Mouse (Mus musculus): ENCODE results near the gene Ran.

The Ran gene

GRCm38 (mm10) chr5:129015020-129015419, 4.8 kb upstream of the Ran start:
- DNase-seq (ENCODE audit: low read depth, low spot score): no peak

GRCm38 (mm10) chr5:129015540-129015939, 4.3 kb upstream of the Ran start:
- no peak for DNase-seq (ENCODE audit: low read depth, low spot score)

DNA sequence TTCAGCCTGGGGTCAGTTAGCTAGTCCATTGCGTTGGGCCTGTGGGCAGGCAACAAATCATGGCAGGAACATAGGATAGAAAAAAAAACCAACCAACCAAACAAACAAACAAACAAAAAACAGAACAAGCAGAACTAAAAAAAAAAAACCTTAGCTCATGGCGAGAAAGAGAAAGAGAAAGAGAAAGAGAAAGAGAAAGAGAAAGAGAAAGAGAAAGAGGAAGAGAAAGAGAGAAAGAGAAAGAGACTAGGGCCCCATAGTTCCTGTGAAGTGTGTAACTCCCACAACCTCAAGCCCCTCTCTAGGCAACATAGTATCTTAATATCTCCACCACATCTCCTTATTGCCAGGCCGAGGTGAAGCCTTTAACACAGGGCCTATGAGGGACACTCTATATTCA, 3.5 kb upstream of the Ran start:
- no peak for DNase-seq (ENCODE audit: low read depth, low spot score)

- DNase-seq (ENCODE audit: low read depth, low spot score): no peak
Measured at GRCm38 (mm10) chr5:129018782-129019489, 933 bp upstream of the Ran start.

DNA sequence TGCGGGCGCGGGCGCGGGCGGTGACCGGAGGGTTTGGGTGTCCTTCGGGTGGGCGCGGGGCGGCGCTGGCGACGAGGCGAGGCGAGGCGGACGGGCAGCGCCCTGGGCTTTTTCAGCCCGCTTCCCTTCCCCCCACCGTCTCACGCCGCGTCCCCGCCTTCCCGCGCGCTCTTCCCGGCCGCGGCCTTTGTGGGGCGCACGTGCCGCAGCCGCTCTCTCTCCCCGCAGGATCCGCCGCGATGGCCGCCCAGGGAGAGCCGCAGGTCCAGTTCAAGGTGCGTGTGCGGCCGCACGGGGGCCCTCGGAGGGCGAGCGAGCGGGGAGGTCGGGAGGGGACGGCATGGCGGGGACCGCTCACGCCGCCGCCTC, 415 bp downstream of the Ran start:
- DNase-seq (ENCODE audit: low read depth, low spot score): no peak

DNA sequence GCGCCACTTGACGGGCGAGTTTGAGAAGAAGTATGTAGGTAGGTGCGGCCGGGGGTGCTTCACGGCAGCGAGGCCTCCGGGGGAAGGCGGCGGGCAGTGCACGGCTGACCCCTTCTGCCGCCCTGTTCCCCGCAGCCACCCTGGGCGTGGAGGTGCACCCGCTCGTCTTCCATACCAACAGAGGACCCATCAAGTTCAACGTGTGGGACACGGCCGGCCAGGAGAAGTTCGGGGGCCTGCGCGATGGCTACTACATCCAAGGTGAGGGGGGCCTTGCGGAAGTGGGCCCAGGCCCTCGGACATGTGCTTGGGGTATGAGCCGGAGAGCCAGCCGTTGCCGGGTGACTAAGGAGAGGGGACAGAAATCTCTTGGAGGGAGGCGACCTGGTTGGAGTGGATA, 862 bp downstream of the Ran start:
- DNase-seq (ENCODE audit: low read depth, low spot score): no peak

- no peak for DNase-seq (ENCODE audit: low read depth, low spot score)
Measured at GRCm38 (mm10) chr5:129025048-129025447, 5.2 kb downstream of the Ran start.

DNA sequence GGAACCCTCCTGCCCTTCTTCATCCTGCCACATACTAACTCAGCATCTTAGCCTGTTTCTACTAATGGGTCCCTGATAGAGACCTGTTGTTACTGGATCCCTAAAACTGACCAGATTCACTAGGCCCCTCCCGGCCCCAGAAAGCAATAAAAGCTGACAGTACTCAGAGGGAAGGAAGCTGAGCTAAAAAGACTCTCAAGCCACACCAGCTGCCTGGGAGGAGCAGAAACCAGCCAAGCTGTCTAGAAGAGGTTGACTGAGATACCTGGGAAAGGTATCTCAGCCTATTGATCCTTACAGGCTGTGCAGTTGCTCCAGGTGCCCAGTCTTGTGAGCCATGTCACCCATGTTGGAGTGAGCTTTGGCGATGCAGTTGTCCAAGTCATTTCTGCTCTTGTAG, 5.9 kb downstream of the Ran start:
- no peak for DNase-seq (ENCODE audit: low read depth, low spot score)

DNA sequence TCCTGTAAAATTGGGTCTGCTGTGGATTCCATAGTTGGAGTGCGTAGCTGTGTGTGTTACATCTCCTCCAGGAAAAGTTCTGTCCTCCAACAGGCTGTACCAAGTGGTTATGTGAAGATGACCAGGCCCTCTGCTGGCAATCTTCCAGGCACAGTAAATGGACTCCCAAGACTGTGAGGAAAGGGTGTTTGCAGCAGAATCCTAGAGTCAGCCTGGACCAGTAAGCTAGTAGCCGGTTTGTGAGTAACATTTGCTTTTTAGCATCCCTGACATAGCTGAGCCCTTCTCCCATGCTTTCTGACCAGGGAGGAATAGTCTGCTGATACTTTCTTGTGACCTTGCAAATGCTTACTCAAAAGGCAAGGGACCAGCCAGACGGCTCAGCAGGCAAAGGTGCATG, 6.3 kb downstream of the Ran start:
- DNase-seq (ENCODE audit: low read depth, low spot score): no peak

DNA sequence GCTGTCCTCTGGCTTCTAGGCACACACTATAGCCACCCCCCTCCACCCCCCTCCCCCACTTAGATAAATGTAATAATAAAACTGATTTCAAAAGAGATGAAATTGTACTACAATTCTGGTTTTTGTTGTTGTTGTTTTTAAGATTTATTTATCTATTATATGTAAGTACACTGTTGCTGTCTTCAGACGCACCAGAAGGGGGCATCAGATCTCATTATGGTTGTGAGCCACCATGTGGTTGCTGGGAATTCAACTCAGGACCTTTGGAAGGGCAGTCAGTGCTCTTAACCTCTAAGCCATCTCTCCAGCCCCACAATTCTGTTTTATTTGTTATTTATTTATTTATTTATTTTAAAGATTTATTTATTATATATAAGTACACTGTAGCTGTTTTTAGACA, 6.8 kb downstream of the Ran start:
- no peak for DNase-seq (ENCODE audit: low read depth, low spot score)

DNA sequence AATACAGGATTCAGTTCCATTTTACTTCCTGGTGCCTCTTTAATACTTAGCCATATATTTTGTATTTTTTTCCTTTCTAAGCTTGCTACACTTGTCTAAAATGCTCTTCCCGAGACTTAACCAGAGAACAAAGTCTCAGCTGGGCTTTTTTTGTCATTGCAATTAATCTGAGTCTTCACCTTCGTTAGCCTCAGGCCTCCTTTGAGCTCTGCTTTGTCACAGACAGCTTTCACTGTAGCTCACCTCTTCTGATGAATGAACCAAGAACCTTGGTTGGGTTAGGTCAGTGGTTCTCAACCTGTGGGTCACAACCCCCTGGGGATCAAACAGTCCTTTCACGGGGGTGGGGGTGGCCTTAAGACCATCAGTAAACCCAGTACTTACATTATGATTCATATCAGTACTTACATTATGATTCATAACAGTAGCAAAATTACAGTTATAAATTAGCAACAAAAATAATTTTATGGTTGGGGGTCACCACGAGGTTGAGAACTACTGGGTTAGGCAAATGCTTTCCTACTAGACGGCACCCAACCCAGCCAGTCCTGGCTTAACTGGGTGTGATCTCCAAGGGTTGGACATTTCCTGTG, 9.4 kb downstream of the Ran start:
- no peak for DNase-seq (ENCODE audit: low read depth, low spot score)

DNA sequence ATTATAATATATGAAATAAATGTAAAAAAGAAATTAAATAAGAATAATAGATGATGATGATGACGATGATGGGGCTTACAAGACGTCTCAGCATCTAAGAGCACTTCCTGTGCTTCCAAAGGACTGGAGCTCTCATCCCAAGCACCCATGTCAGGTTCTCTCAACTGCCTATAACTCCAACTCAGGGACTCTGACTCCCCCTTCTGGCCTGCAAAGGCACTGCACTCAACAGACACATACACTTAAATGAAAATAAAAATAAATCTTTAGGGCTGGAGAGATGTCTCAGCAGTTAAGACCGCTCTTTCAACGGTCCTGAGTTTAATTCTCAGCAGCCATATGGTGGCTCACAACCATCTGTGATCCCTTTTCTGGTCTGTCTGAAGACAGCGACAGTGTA, 16.8 kb downstream of the Ran start:
- no peak for DNase-seq (ENCODE audit: low read depth, low spot score)

DNA sequence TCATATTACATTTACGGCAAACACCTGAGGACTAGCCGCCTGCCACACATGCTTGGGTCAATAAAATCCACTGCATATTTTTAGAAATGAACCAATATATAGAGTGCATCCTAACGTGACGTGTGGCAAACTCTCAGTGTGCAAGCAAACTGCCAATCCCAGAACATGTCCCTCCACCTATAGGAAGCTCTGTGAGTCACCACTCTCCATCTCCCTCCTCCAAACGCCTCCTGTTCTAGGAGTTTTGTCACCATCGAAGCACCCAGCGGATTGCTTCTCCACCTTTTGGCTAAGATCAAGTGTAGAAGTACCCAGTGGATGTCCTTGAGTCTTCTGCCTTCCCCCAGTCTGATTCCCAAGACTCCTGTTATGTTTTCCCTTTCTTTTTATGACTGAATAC, 17.9 kb downstream of the Ran start:
- DNase-seq (ENCODE audit: low read depth, low spot score): no peak

- DNase-seq (ENCODE audit: low read depth, low spot score): no peak
Measured at GRCm38 (mm10) chr5:129045641-129046580, 26.0 kb downstream of the Ran start.

DNA sequence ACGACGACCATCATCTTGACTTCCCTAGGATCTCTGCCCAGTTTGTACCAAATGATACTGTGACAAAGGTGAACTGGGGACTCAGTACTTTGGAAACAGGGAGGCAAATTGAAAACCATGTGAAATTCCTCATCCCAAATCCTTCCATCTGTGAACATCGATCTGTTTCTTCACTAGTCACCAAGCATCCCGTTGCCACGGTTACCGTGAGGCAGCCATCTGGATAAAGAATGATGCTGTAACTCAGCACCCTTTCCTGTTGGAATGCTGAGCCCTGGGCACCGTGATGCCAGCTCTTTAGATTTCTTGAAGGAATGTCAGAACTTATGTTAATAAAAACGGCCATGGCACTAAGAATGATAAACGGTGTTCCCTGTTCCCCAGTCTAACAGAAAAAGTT, 29.5 kb downstream of the Ran start:
- DNase-seq (ENCODE audit: low read depth, low spot score): no peak

DNA sequence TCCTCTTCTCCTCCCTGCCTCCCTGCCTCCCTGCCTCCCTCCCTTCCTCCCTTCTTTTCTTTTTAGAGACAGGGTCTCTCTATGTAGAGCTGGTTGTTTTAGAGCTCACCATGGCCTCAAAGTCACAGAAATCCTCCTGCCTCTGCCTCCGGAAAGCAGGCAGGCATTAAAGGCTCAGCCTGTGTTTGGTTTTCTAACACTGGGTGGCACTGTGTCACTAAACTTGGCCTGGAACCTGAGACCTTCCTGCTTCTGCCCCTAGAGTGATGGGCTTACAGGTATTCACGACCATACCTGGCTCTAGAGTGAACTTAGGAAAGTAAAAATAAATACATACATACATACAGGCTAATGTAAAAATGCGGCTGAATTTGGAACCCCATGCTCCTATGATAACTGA, 32.0 kb downstream of the Ran start:
- DNase-seq (ENCODE audit: low read depth, low spot score): no peak

GRCm38 (mm10) chr5:129052636-129053355, 32.9 kb downstream of the Ran start:
- DNase-seq (ENCODE audit: low read depth, low spot score): no peak

DNA sequence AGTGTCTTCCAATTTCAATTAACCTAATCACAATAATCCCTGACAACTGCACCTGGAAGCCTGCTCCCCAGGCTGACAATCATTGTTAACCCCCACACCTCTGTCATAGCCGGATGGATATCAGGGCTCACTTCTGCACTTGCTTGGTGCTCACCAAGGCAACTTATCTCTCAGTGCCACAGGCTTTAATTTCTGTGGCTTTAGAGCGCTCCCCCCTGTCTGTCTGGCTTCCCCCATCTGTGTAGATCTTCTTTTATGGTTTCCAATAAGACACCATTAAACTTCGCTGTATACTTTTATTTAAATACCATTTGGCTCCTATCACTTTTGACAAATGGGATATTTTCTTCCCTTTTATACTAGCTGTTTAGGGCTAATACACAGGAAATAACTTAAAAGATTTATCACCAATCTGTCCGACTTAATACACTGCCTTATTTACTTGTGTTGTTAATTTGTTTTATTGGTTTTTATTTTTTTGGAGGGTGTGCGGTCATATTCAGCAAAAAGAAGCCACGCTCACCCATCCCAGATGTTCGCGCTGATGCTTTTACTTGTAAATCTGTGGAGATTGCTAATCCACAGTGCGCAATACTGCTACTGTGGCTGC, 34.9 kb downstream of the Ran start:
- DNase-seq (ENCODE audit: low read depth, low spot score): no peak

GRCm38 (mm10) chr5:129059116-129059515, 39.2 kb downstream of the Ran start:
- DNase-seq (ENCODE audit: low read depth, low spot score): no peak

GRCm38 (mm10) chr5:129061579-129061978, 41.7 kb downstream of the Ran start:
- peak; percentile 20 for DNase-seq (ENCODE audit: low read depth, low spot score)

GRCm38 (mm10) chr5:129063037-129063791, 43.3 kb downstream of the Ran start:
- peak; percentile 53 for DNase-seq (ENCODE audit: low read depth, low spot score)

All from retina, adult 2 months (tissue).